Mouse (Mus musculus) monocyte, adult 2 months (primary cell): ENCODE data around the gene B4gat1.
A peak's percentile ranks its signal among the peaks of the same experiment; 100 is the strongest.
"Not testable (repeated sequence)": the region's sequence is repeated elsewhere in the genome, so short reads cannot be mapped to it uniquely, and the experiment has no call there.

Source experiments
- DNase-seq, 2 experiments: peaks; one replicate each; pipeline ENCODE4 v3.0.0; 2022; ENCODE audit warnings: low spot score in 2 of 2, low read depth in 1 of 2

The B4gat1 gene

DNA sequence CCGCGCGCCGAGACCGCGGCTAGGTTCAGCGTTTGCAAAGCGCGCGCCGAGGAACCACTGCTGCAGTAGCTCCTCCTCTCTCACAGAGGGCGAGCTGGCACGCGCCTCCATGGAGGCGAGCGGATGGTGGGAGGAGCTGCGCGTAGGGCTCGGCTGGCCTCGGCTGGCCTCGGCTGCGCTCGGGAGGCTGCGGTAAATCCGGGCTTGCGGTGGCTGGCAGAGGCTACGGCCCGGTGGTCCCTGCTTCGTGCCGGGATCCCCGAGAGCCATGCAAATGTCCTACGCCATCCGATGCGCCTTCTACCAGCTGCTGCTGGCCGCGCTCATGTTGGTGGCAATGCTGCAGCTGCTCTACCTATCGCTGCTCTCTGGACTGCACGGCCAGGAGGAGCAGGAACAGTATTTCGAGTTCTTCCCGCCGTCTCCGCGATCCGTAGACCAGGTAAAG is at the start of gene B4gat1, which contains the start of gene AC124502.3:
TSS of gene B4gat1 (plus strand) at position 118 of the 448 bp plus-strand sequence.
TSS of gene AC124502.3 (plus strand) at position 183 of the 448 bp plus-strand sequence.
- peak; percentile 55 to 71 for DNase-seq

- DNase-seq, result peak; percentile 54 to 72
Measured at GRCm38 (mm10) chr19:4989013-4989412, 49.6 kb upstream of the B4gat1 start.

- no peak for DNase-seq
Measured at GRCm38 (mm10) chr19:4989434-4990255, 49.0 kb upstream of the B4gat1 start.

- DNase-seq, result no peak
Measured at GRCm38 (mm10) chr19:4990256-4990625, 48.4 kb upstream of the B4gat1 start, which contains the start of gene Npas4. Gene Npas4 (minus strand): TSS chr19:4990316.

DNA sequence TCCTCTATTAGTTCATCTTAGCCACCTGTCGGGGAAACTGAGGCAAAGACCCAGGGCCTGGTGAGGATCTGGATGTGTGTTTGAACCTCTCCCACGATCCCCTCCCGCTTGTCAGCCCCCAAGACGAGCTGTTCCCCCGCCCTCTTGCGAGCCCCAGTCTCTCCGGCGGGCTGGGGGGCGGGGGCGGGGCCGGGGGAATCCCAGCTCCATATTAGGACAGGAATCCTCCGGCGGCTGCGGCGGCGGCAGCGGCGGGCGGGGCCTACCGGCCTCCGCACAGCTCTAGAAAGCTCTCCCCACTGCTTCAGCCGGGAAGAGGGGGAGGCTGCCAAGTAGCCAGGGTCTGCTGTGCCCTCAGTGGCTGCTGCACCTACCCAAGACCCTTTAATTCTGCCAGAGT is 47.9 kb upstream of the B4gat1 start:
- DNase-seq, result no peak

GRCm38 (mm10) chr19:4992371-4992770 is 46.3 kb upstream of the B4gat1 start:
- DNase-seq, result no peak

DNA sequence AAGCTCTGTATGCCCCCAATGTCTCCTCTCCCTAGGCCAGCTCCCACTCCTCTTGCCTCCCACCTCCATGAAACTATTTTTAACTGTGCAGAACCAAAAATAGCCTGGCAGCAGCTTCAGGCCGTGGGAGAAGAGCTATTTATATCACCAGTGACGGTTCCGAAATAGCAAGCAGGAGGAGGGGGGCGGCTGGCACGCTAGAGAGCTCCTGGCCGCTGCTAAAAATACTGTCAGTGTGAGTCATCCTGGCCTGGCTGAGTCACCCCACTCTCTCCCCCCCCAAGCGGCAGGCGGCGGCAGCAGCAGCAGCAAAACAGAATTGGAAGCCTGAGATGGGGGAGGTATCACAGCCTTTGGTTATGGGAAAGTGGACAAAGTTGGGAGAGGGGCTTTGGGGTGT is 45.7 kb upstream of the B4gat1 start:
- DNase-seq, result no peak

- DNase-seq, result no peak
Measured at GRCm38 (mm10) chr19:4994043-4994442, 44.6 kb upstream of the B4gat1 start.

DNA sequence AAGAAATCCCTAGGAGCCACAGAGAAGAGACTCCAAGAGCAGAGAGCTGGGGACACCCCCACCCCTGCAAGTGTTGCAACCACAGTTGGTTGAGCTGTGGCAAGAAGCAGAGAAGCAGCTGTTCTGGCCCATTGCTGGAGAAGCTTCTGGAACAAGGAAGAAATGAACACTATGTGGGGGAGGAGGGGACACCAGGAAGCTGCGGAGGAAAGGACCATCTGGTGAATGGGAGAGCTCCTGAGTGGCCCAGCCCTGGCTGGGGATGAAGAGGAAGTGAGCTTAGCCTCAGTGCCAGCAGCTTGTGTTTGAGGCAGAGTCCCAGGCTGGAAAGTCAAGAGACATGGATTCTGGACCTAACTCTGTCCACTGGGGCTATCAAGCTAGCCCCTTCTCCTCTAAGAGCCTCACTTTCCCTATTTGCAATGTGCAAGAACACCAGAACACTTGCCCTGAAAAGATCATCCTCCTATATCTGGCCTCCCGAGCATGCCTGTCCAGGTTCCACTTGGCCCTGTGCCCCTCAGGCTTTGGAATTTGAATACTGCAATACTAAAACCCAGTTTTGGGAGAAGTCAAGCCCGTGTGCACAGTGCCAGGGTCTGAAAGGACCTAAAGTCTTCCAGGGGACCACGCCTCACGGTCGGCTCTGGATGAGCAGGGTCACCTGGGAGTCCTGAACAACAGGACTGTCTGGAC is 39.0 kb upstream of the B4gat1 start:
- no peak for DNase-seq

DNA sequence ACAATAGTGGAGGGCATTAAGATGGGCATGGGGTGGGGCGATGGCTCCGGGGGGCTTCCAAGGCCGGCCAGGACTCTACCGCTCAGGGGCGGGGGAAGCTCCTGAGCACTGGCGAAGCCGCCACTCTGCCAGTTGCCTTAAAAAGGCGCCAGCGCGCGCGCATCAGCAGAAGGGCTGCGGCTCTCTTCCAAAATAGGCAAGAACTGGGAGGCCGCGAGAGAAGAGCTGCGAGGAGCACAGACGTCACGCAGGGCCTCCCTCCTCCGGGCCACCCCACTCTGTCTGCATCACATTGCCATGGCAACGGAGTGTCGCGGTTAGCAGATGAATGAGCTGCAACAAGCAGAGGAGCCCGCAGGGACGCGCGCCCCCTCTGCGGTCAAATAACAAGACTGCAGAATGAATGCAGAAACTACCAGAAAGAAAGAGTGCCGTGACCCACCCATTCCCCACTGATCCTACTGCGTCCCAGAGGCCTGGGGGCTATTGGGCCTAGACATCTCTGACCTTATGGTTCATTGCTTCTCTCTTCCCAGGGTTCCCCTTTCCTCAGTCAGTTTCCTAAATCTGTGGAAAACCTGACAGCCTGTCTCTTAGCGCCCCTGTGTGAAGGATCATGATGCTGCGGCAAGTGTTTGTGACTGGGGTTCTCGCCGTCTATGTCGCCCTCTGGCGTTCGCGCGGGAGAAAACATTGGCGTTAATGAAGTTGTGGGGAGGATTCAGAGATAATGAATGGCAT is 36.8 kb upstream of the B4gat1 start:
- peak in 1 of 2 experiments; percentile 54 for DNase-seq

GRCm38 (mm10) chr19:5003644-5004043 is 35.0 kb upstream of the B4gat1 start:
- not testable (repeated sequence) for DNase-seq

GRCm38 (mm10) chr19:5004925-5005324 is 33.7 kb upstream of the B4gat1 start:
- no peak for DNase-seq

- DNase-seq, result no peak
Measured at GRCm38 (mm10) chr19:5013138-5013537, 25.5 kb upstream of the B4gat1 start.

DNA sequence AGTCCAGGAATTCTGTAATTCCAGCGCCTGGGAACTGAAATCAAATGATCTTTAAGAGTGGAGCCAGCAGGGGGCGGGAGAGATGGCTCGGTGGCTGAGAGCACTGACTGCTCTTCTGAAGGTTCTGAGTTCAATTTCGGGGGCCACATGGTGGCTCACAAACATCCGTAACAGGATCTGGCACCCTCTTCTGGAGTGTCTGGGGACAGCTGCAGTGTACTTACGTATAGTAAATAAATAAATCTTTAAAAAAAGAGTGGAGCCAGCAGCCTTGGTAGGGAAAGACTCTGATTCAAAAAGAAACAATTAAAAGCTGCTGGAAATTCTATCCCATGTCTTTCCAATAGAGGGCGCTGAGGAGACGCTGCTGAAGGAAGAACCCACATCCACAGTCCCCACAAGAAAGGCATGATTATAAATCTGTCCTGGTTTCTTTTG is 23.6 kb upstream of the B4gat1 start:
- DNase-seq, result no peak

- no peak for DNase-seq
Measured at GRCm38 (mm10) chr19:5016221-5016742, 22.3 kb upstream of the B4gat1 start.

DNA sequence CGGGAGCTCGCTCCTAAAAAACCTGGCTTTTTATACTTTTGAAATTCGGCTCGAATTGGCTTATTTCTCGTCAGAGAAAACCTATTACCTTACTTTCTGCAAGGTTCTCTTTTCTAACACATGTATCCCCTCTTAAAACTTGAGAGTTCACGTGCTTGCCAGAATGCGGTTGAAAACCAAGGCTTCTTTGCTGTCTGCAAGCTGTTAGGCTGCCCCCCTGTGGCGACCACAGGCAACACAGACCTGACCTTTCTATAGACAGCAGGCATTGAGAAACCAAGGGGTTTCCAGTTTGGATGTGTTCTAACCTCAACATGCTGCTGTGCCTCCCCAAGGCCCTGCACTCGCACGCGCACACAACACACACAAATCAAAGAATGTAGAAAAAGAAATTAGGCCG is 21.8 kb upstream of the B4gat1 start:
- peak; percentile 35 to 71 for DNase-seq

DNA sequence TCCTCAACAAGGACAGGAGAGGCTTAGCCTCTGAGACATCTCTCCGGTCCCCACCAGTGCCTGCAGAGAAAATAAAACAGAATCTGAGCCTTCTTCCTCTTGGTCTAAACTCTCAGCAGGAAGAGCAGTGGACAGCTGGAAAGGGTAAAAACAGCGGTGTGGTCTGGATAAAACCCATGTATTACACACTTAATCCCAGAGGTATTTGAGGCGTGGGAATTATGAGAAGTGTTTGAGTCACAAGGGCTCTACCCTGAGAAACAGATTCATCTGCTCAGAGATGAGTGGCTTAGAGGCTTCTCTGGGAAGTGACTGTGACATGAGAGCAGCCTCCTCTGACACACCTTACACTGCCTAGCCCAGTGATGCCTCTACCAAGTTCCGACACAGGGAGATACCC is 21.0 kb upstream of the B4gat1 start:
- no peak for DNase-seq

- DNase-seq, result no peak
Measured at GRCm38 (mm10) chr19:5018191-5018590, 20.4 kb upstream of the B4gat1 start.

- DNase-seq, result no peak
Measured at GRCm38 (mm10) chr19:5021416-5021815, 17.2 kb upstream of the B4gat1 start.

DNA sequence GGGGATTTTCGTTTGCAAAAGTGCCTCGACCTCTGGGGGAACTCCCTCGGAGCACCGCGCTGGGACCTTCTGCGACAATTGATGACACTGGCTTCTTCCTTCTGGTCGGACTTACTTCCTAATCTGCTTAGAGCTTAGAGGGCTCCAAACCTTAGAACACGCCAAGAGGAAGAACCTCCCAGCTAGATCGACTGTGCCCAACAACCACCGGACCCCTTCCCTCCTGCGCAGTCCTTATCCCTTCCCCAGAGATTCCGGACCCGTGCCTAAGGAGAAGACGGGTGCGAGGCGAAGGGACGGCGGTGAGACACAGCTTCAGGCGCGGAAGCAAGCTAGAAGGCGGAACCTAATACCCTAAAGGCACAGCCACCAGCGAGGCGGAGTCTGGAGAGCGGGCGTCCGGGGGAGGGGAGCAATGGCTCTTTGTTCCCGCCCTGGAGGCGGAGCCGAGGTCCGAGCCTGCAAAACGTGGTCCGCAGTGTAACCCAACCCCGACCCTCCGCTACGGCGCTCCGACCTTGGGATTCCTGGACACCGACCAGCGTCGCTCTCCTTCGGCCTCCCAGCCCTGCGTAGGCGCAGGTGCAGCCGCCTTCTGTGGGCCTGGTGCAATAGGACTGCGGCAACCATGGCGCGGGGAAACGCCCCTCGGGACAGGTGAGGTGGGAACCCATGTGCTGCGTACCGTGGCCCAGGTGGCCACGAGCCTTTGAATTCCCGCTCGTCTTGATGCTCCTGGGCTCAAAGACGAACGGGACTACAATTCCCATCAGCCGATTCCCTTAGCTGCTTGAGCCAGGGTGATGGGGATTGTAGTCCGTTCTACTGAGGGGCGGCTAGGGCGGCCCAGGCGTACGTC is 14.8 kb upstream of the B4gat1 start, which contains the start of gene Slc29a2:
TSS of gene Slc29a2 (plus strand) at position 240 of the 859 bp plus-strand sequence.
- peak; percentile 66 to 79 for DNase-seq
